23 mouse cellular contexts compared by ENCODE assay signal in the genomic region with DNA sequence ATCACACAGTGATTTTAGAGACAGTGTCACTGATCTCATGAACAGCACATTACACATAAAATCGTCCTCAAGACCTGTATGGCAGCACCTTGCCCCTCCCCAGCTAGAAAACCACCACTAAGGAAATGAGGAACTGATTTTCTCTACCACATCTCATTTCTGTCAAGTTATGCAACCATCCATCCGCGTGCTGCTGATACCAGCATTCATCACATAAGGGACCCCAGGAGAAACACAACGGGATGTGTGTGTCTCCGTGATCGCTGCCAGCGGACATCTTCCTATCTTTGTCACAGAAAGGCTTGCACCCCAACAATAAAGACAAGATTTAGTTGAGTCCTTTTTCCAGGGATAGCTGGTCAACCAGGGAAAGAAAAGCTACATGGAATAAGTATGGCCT.
"Had no signal": no experiment of that assay in that cellular context is flagged by ENCODE, and none has a peak within 500 bp of the region (broad histone marks: within the 10 kb centered on the region; RNA-seq: fewer than 3 reads in every experiment).

No protein-coding gene starts in this region.

- H3K27me3 ChIP-seq: kidney, embryonic 15.5 days; limb, embryonic 13.5 days; liver, embryonic 12.5 days; liver, embryonic 15.5 days; lung, embryonic 15.5 days; megakaryocyte, embryonic 14.5 days; midbrain, embryonic 15.5 days; neural tube, embryonic 13.5 days had no signal

- H3K9ac ChIP-seq: kidney, embryonic 15.5 days; limb, embryonic 13.5 days; liver, embryonic 12.5 days; liver, embryonic 15.5 days; lung, embryonic 15.5 days; midbrain, embryonic 15.5 days; neural tube, embryonic 13.5 days had no signal

- DNase-seq: kidney, adult 11 months; kidney, adult 8-10 months; kidney, postnatal 10 days; kidney, postnatal 36 days; liver; lung, adult 18-20 months; lung, postnatal 10 days; lung, postnatal 36 days; retina, postnatal 1 day; thymus, adult 18-20 months; thymus, postnatal 36 days had no signal

- H3K9me3 ChIP-seq: kidney, embryonic 15.5 days; limb, embryonic 10.5 days; limb, embryonic 13.5 days; liver, embryonic 12.5 days; liver, embryonic 15.5 days; lung, embryonic 15.5 days; megakaryocyte, embryonic 14.5 days; midbrain, embryonic 15.5 days; neural tube, embryonic 13.5 days had no signal

- ATAC-seq: liver, embryonic 12.5 days; midbrain, embryonic 15.5 days had no signal

- H3K4me1 ChIP-seq: liver, embryonic 12.5 days; liver, embryonic 15.5 days; lung, embryonic 15.5 days; megakaryocyte, embryonic 14.5 days; midbrain, embryonic 15.5 days had no signal

- H3K27ac ChIP-seq: kidney, embryonic 15.5 days; limb, embryonic 10.5 days; limb, embryonic 13.5 days; liver, embryonic 12.5 days; liver, embryonic 15.5 days; lung, embryonic 15.5 days; midbrain, embryonic 15.5 days; neural tube, embryonic 13.5 days; stomach, postnatal 0 days had no signal

- H3K36me3 ChIP-seq: kidney, embryonic 15.5 days; limb, embryonic 10.5 days; limb, embryonic 13.5 days; liver, embryonic 12.5 days; liver, embryonic 15.5 days; lung, embryonic 15.5 days; midbrain, embryonic 15.5 days; neural tube, embryonic 13.5 days had no signal

- H3K4me2 ChIP-seq: kidney, embryonic 15.5 days; limb, embryonic 13.5 days; liver, embryonic 12.5 days; liver, embryonic 15.5 days; lung, embryonic 15.5 days; midbrain, embryonic 11.5 days; midbrain, embryonic 15.5 days; neural tube, embryonic 13.5 days had no signal

- H3K4me3 ChIP-seq: kidney, embryonic 15.5 days; limb, embryonic 10.5 days; limb, embryonic 13.5 days; liver, embryonic 12.5 days; liver, embryonic 15.5 days; lung, embryonic 15.5 days; megakaryocyte, embryonic 14.5 days; midbrain, embryonic 15.5 days; myocyte; neural tube, embryonic 13.5 days had no signal
